Comparison of ENCODE assay signal across 34 mouse cellular contexts in genomic region chr6:49048395-49048794, GRCm38 (mm10). TPM values are rescaled to one million over a fixed set of nuclear protein-coding genes. Genes with fewer than 3 reads are reported as not detected.
"Had no signal": no experiment of that assay in that cellular context is flagged by ENCODE, and none has a peak within 500 bp of the region (broad histone marks: within the 10 kb centered on the region; RNA-seq: fewer than 3 reads in every experiment).

No protein-coding gene starts in this region.

- H3K4me1 ChIP-seq: limb, embryonic 10.5 days; limb, embryonic 15.5 days; liver, embryonic 12.5 days; liver, embryonic 13.5 days; lung, embryonic 15.5 days; midbrain, embryonic 12.5 days; midbrain, embryonic 13.5 days; midbrain, embryonic 15.5 days; neural tube, embryonic 12.5 days had no signal

- H3K27me3 ChIP-seq: limb, embryonic 12.5 days; limb, embryonic 15.5 days; liver, embryonic 12.5 days; liver, embryonic 13.5 days; liver, embryonic 15.5 days; lung, embryonic 15.5 days; midbrain, embryonic 13.5 days; midbrain, embryonic 15.5 days; neural tube, embryonic 12.5 days had no signal

- H3K9me3 ChIP-seq: limb, embryonic 10.5 days; limb, embryonic 12.5 days; limb, embryonic 13.5 days; limb, embryonic 15.5 days; liver, embryonic 12.5 days; liver, embryonic 13.5 days; liver, embryonic 15.5 days; lung, embryonic 15.5 days; megakaryocyte, embryonic 14.5 days; midbrain, embryonic 10.5 days; midbrain, embryonic 12.5 days; midbrain, embryonic 13.5 days; midbrain, embryonic 15.5 days; neural tube, embryonic 12.5 days had no signal

- H3K27ac ChIP-seq: limb, embryonic 10.5 days; limb, embryonic 12.5 days; limb, embryonic 13.5 days; limb, embryonic 15.5 days; liver, embryonic 12.5 days; liver, embryonic 13.5 days; liver, embryonic 14.5 days; liver, embryonic 15.5 days; lung, embryonic 15.5 days; macrophage; midbrain, embryonic 10.5 days; midbrain, embryonic 12.5 days; midbrain, embryonic 13.5 days; midbrain, embryonic 15.5 days; neural tube, embryonic 12.5 days had no signal

- ATAC-seq: liver, embryonic 12.5 days; liver, postnatal 0 days; lung, postnatal 0 days; midbrain, embryonic 13.5 days; midbrain, embryonic 15.5 days; midbrain, embryonic 16.5 days had no signal

- H3K36me3 ChIP-seq: limb, embryonic 10.5 days; limb, embryonic 12.5 days; limb, embryonic 13.5 days; limb, embryonic 15.5 days; liver, embryonic 12.5 days; liver, embryonic 13.5 days; liver, embryonic 15.5 days; lung, embryonic 15.5 days; midbrain, embryonic 10.5 days; midbrain, embryonic 12.5 days; midbrain, embryonic 13.5 days; midbrain, embryonic 15.5 days; neural tube, embryonic 12.5 days had no signal

- H3K4me3 ChIP-seq: limb, embryonic 10.5 days; limb, embryonic 12.5 days; limb, embryonic 13.5 days; limb, embryonic 15.5 days; liver, embryonic 12.5 days; liver, embryonic 13.5 days; liver, embryonic 15.5 days; lung, embryonic 15.5 days; megakaryocyte, embryonic 14.5 days; midbrain, embryonic 10.5 days; midbrain, embryonic 12.5 days; midbrain, embryonic 13.5 days; midbrain, embryonic 15.5 days; myocyte; neural tube, embryonic 12.5 days had no signal

- H3K4me2 ChIP-seq: limb, embryonic 12.5 days; limb, embryonic 13.5 days; limb, embryonic 15.5 days; liver, embryonic 11.5 days; liver, embryonic 12.5 days; liver, embryonic 13.5 days; liver, embryonic 15.5 days; lung, embryonic 14.5 days; lung, embryonic 15.5 days; midbrain, embryonic 11.5 days; midbrain, embryonic 12.5 days; midbrain, embryonic 13.5 days; midbrain, embryonic 15.5 days; neural tube, embryonic 12.5 days had no signal

- DNase-seq: left cerebral cortex, postnatal 4 days; liver; liver, embryonic 13.5 days; liver, postnatal 0 days; lung, adult 18-20 months; lung, adult 2 months; lung, embryonic 14.5 days; lung, postnatal 10 days; lung, postnatal 14 days; lung, postnatal 36 days; lung, postnatal 4 days; midbrain, embryonic 14.5 days had no signal

- H3K9ac ChIP-seq: limb, embryonic 12.5 days; limb, embryonic 13.5 days; limb, embryonic 15.5 days; liver, embryonic 12.5 days; liver, embryonic 13.5 days; liver, embryonic 14.5 days; liver, embryonic 15.5 days; liver, postnatal 0 days; lung, embryonic 14.5 days; lung, embryonic 15.5 days; midbrain, embryonic 12.5 days; midbrain, embryonic 13.5 days; midbrain, embryonic 15.5 days; neural tube, embryonic 12.5 days had no signal

RNA-seq across cellular contexts. Expression of gene Gpnmb, which starts 12.0 kb away (rescaled TPM):
- total RNA-seq: megakaryocyte-erythroid progenitor cell, adult 5-6 weeks; monocyte, adult 5-6 weeks had no signal
